Comparison of ENCODE assay signal across 19 mouse cellular contexts in the genomic region with DNA sequence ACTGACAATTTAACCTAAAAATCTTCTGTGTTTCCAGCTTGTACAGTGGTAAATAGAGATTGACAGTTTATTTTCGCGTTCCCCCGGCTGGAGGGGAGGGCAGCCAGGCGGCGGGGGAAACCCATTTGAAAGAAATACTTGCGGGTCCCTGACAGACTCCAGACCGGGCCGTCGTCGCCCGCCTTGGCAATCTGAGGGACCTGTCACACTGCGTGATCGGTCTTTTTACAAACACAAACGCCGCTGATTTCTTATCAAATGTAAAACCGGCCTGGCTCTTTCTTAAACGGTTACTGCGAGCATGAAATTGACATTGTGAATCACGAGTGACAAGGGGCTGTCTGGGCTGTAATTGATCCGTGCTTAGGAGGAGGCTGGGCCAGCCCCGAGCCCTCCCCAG. TPM values are rescaled to one million over a fixed set of nuclear protein-coding genes. Genes with fewer than 3 reads are reported as not detected.
A peak's percentile ranks its signal among the peaks of the same experiment; 100 is the strongest.
DNase-seq lines count a peak whose midpoint lies in the region; ATAC-seq lines count a peak whose summit lies in the region.
"Had no signal": no experiment of that assay in that cellular context is flagged by ENCODE, and none has a peak within 500 bp of the region (broad histone marks: within the 10 kb centered on the region; RNA-seq: fewer than 3 reads in every experiment).

No protein-coding gene starts in this region.

- DNase-seq in forebrain, embryonic 14.5 days (ENCODE audit: low spot score) = peak; percentile 49
- no peak for DNase-seq in forebrain, embryonic 11.5 days (ENCODE audit: low spot score)
- DNase-seq in hindbrain, embryonic 11.5 days (ENCODE audit: low spot score) = no peak
- peak; percentile 30 for DNase-seq in embryonic facial prominence, embryonic 10.5 days (ENCODE audit: low spot score)
- DNase-seq in spleen, postnatal 14 days (ENCODE audit: low spot score in 2 of 2) = no peak
- DNase-seq: cerebellum, adult 9-11 months; gastrocnemius, postnatal 14 days; kidney, adult 2 months; liver; lung, adult 18-20 months; lung, postnatal 36 days; thymus, postnatal 25 days had no signal

- no peak overlapping the region for H3K4me3 ChIP-seq in forebrain, embryonic 14.5 days (ENCODE audit: low read depth, low read length)
- no peak overlapping the region for H3K4me3 ChIP-seq in forebrain, embryonic 11.5 days (ENCODE audit: low read depth, low read length)
- H3K4me3 ChIP-seq in hindbrain, embryonic 13.5 days = no peak overlapping the region
- H3K4me3 ChIP-seq in hindbrain, embryonic 11.5 days (ENCODE audit: low read depth, low read length) = no peak overlapping the region
- H3K4me3 ChIP-seq in embryonic facial prominence, embryonic 10.5 days = no peak overlapping the region
- H3K4me3 ChIP-seq in midbrain, embryonic 16.5 days (ENCODE audit: low read depth, low read length) = no peak overlapping the region

- peak overlapping the region; percentile 5; the same call in 1 of the 2 replicates for H3K9ac ChIP-seq in forebrain, embryonic 14.5 days (ENCODE audit: low read length)
- no peak overlapping the region for H3K9ac ChIP-seq in forebrain, embryonic 11.5 days (ENCODE audit: low read length)
- peak overlapping the region; percentile 46 for H3K9ac ChIP-seq in hindbrain, embryonic 13.5 days
- no peak overlapping the region for H3K9ac ChIP-seq in hindbrain, embryonic 11.5 days (ENCODE audit: low read depth, low read length)
- H3K9ac ChIP-seq in midbrain, embryonic 16.5 days (ENCODE audit: low read depth, low read length) = peak overlapping the region; percentile 15; the same call in 1 of the 2 replicates

- no peak overlapping the region for H3K27ac ChIP-seq in forebrain, embryonic 14.5 days (ENCODE audit: low read depth, low read length)
- H3K27ac ChIP-seq in forebrain, embryonic 11.5 days (ENCODE audit: low read depth, low read length) = no peak overlapping the region
- peak overlapping the region; percentile 41; the same call in 1 of the 2 replicates for H3K27ac ChIP-seq in hindbrain, embryonic 13.5 days
- no peak overlapping the region; the same call in 1 of the 2 replicates for H3K27ac ChIP-seq in hindbrain, embryonic 11.5 days (ENCODE audit: low read depth, low read length)
- H3K27ac ChIP-seq in embryonic facial prominence, embryonic 10.5 days (replicated peaks) = no peak overlapping the region
- no peak overlapping the region for H3K27ac ChIP-seq in midbrain, embryonic 16.5 days (ENCODE audit: low read length)

- no peaks in the 10 kb centered on the region for H3K36me3 ChIP-seq in forebrain, embryonic 14.5 days (ENCODE audit: control insufficient read depth, insufficient read depth, low read length)
- H3K36me3 ChIP-seq in forebrain, embryonic 11.5 days (ENCODE audit: control insufficient read depth, insufficient read depth, low read length) = no peaks in the 10 kb centered on the region
- no peaks in the 10 kb centered on the region for H3K36me3 ChIP-seq in hindbrain, embryonic 13.5 days
- H3K36me3 ChIP-seq in hindbrain, embryonic 11.5 days (ENCODE audit: control insufficient read depth, insufficient read depth, low read length) = no peaks in the 10 kb centered on the region
- no peaks in the 10 kb centered on the region for H3K36me3 ChIP-seq in embryonic facial prominence, embryonic 10.5 days (replicated peaks)
- no peaks in the 10 kb centered on the region for H3K36me3 ChIP-seq in midbrain, embryonic 16.5 days (ENCODE audit: control insufficient read depth, insufficient read depth, low read length)

- H3K27me3 ChIP-seq in forebrain, embryonic 14.5 days (replicated peaks; ENCODE audit: control insufficient read depth, insufficient read depth, low read length) = 0 out of 2 replicates have a peak, but pooled peaks cover 7% of the 10 kb centered on the region
- H3K27me3 ChIP-seq in forebrain, embryonic 11.5 days (ENCODE audit: control insufficient read depth, insufficient read depth, low read length) = peaks cover 5% of the 10 kb centered on the region
- H3K27me3 ChIP-seq in hindbrain, embryonic 13.5 days = peaks cover 73% of the 10 kb centered on the region
- H3K27me3 ChIP-seq in hindbrain, embryonic 11.5 days (ENCODE audit: control insufficient read depth, insufficient read depth, low read length) = peaks cover 37% of the 10 kb centered on the region
- H3K27me3 ChIP-seq in embryonic facial prominence, embryonic 10.5 days (replicated peaks; ENCODE audit: low read depth, poor library complexity, severe bottlenecking) = peaks cover 96% of the 10 kb centered on the region
- H3K27me3 ChIP-seq in midbrain, embryonic 16.5 days (ENCODE audit: control insufficient read depth, insufficient read depth, low read depth, low read length) = no peaks in the 10 kb centered on the region; the same call in 1 of the 2 replicates

- WGBS in forebrain, embryonic 14.5 days = 19% methylated on average over 21 of the region's 21 CpGs
- WGBS in forebrain, embryonic 11.5 days = 37% methylated on average over 21 of the region's 21 CpGs
- WGBS in hindbrain, embryonic 13.5 days = 9% methylated on average over 21 of the region's 21 CpGs
- 11% methylated on average over 21 of the region's 21 CpGs for WGBS in hindbrain, embryonic 11.5 days
- WGBS in embryonic facial prominence, embryonic 10.5 days = 30% methylated on average over 21 of the region's 21 CpGs
- WGBS in midbrain, embryonic 16.5 days = 14% methylated on average over 21 of the region's 21 CpGs

- peak overlapping the region; percentile 9; the same call in 1 of the 2 replicates for H3K4me2 ChIP-seq in forebrain, embryonic 14.5 days (ENCODE audit: low read length)
- no peak overlapping the region for H3K4me2 ChIP-seq in forebrain, embryonic 11.5 days (ENCODE audit: low read depth, low read length, severe bottlenecking)
- peak overlapping the region; percentile 15; the same call in 1 of the 2 replicates for H3K4me2 ChIP-seq in hindbrain, embryonic 13.5 days
- H3K4me2 ChIP-seq in hindbrain, embryonic 11.5 days (replicated peaks; ENCODE audit: low read depth, low read length) = no peak overlapping the region
- peak overlapping the region; percentile 35 for H3K4me2 ChIP-seq in midbrain, embryonic 16.5 days (ENCODE audit: low read length)

- ATAC-seq in forebrain, embryonic 14.5 days = peak; percentile 32; the same call in 1 of the 2 replicates
- ATAC-seq in forebrain, embryonic 11.5 days (replicated peaks; ENCODE audit: low FRiP score) = no peak
- no peak for ATAC-seq in hindbrain, embryonic 13.5 days (ENCODE audit: low FRiP score)
- no peak for ATAC-seq in hindbrain, embryonic 11.5 days (ENCODE audit: low FRiP score)
- ATAC-seq in midbrain, embryonic 16.5 days = no peak
- ATAC-seq in erythroblast, adult 5-6 weeks (replicated peaks; ENCODE audit: low FRiP score, poor library complexity, severe bottlenecking) = no peak

- H3K9me3 ChIP-seq in forebrain, embryonic 14.5 days (replicated peaks; ENCODE audit: control insufficient read depth, low read length) = no peaks in the 10 kb centered on the region
- H3K9me3 ChIP-seq in forebrain, embryonic 11.5 days (ENCODE audit: control insufficient read depth, low read length) = no peaks in the 10 kb centered on the region
- H3K9me3 ChIP-seq in hindbrain, embryonic 13.5 days = no peaks in the 10 kb centered on the region
- H3K9me3 ChIP-seq in hindbrain, embryonic 11.5 days (ENCODE audit: control insufficient read depth, low read length) = no peaks in the 10 kb centered on the region
- no peaks in the 10 kb centered on the region for H3K9me3 ChIP-seq in embryonic facial prominence, embryonic 10.5 days
- H3K9me3 ChIP-seq in midbrain, embryonic 16.5 days (replicated peaks; ENCODE audit: control insufficient read depth, low read length, poor library complexity, severe bottlenecking) = no peaks in the 10 kb centered on the region

- peaks cover 10% of the 10 kb centered on the region for H3K4me1 ChIP-seq in forebrain, embryonic 14.5 days (ENCODE audit: control insufficient read depth, insufficient read depth, low read length)
- H3K4me1 ChIP-seq in forebrain, embryonic 11.5 days (replicated peaks; ENCODE audit: control insufficient read depth, insufficient read depth, low read length) = peaks cover 10% of the 10 kb centered on the region
- peaks cover 37% of the 10 kb centered on the region for H3K4me1 ChIP-seq in hindbrain, embryonic 13.5 days (replicated peaks)
- peaks cover 9% of the 10 kb centered on the region for H3K4me1 ChIP-seq in hindbrain, embryonic 11.5 days (replicated peaks; ENCODE audit: control insufficient read depth, insufficient read depth, low read length)
- peaks cover 28% of the 10 kb centered on the region for H3K4me1 ChIP-seq in embryonic facial prominence, embryonic 10.5 days
- peaks cover 9% of the 10 kb centered on the region for H3K4me1 ChIP-seq in midbrain, embryonic 16.5 days (ENCODE audit: control insufficient read depth, insufficient read depth, low read length)

RNA-seq across cellular contexts. Expression of a gene that starts 50.5 kb away (rescaled TPM):
- polyA plus RNA-seq in forebrain, embryonic 14.5 days (2014; fragmentation: Nextera tagmentation; extraction: Ambion mirVana) = 2.3 and 3.5 TPM in 2 replicates
- 27.3 and 28.2 TPM in 2 replicates for polyA plus RNA-seq in forebrain, embryonic 11.5 days (2014; fragmentation: Nextera tagmentation; extraction: Ambion mirVana)
- 48.8 and 60.7 TPM in 2 replicates for polyA plus RNA-seq in hindbrain, embryonic 13.5 days (2015; fragmentation: Nextera tagmentation; extraction: Ambion mirVana)
- polyA plus RNA-seq in hindbrain, embryonic 11.5 days (2014; fragmentation: Nextera tagmentation; extraction: Ambion mirVana) = 57.9 and 66.8 TPM in 2 replicates
- polyA plus RNA-seq in embryonic facial prominence, embryonic 10.5 days (2016; fragmentation: Nextera tagmentation; extraction: Ambion mirVana) = 3.3 and 4.7 TPM in 2 replicates
- polyA plus RNA-seq in midbrain, embryonic 16.5 days (2015; fragmentation: Nextera tagmentation; extraction: Ambion mirVana) = 22.5 and 23.8 TPM in 2 replicates
- total RNA-seq in erythroblast, adult 5-6 weeks (2015; ENCODE audit: low replicate concordance) = not detected in 2 replicates
- total RNA-seq in erythroblast, adult 5-6 weeks (2017; ENCODE audit: low replicate concordance) = not detected in 2 replicates
- total RNA-seq: adrenal gland, adult 18-20 months; CH12.LX; gastrocnemius, postnatal 14 days; heart, adult 8-10 months; neutrophil, adult 5-6 weeks had no signal

Comparison
In these comparisons a context has a peak if more than half of its experiments do, and no peak if none do; other contexts are left out.
1. DNase-seq: peak in forebrain, embryonic 14.5 days (single experiment) and embryonic facial prominence, embryonic 10.5 days (single experiment); none in forebrain, embryonic 11.5 days (single experiment), hindbrain, embryonic 11.5 days (single experiment) and spleen, postnatal 14 days (0 of 2).
2. H3K4me2 ChIP-seq: peak in forebrain, embryonic 14.5 days (single experiment), hindbrain, embryonic 13.5 days (single experiment) and midbrain, embryonic 16.5 days (single experiment); none in forebrain, embryonic 11.5 days (single experiment) and hindbrain, embryonic 11.5 days (single experiment).
3. H3K9ac ChIP-seq: peak in forebrain, embryonic 14.5 days (single experiment), hindbrain, embryonic 13.5 days (single experiment) and midbrain, embryonic 16.5 days (single experiment); none in forebrain, embryonic 11.5 days (single experiment) and hindbrain, embryonic 11.5 days (single experiment).